Comparison of ENCODE assay signal across 10 mouse cellular contexts in the genomic region with DNA sequence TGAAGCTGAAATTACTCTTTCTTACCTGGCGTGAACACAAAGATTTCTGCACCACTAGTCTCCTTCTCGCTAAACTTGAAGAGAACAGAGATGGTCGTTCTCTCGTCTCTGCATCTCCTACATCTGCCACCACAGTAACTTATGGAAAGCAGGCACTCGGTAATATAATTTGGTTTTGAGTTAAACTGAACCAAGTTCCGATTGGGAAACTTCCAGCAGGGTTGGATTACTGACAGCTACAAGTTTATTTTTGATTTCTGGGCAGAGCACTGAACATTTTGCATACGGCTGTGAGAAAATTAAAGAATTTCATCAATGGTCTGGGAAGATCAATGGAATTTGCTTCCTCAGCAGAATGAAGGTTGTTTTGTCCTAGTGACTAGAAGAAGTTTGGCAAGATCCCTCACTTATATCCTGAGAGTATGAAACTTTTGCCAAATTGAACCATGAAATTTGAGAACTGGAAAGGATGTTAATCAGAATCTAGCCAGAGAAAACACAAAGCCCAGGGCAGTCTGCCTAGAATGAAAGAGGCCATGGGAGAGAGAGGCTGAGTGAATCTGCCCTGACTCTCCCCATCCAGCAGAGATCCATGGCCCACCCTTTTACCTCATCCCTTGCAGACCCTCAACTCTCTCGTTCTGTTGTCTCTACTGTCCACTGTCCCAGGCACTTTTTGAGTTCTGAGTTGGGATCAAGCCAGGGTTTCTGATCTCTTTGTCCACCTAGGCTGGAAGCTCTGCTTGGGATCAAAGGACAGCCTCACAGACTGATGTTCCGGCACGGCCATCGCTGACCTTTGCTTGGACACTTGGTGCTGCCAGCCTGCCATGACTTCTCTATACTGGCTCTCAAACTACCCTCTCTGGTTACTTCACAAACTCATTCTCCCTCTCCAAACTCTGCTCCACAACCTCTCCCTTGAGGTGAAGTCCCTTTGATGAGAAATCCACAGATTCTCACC. TPM values are rescaled to one million over a fixed set of nuclear protein-coding genes. Genes with fewer than 3 reads are reported as not detected.
DNase-seq lines count a peak whose midpoint lies in the region; ATAC-seq and TF ChIP-seq lines count a peak whose summit lies in the region.
"Had no signal": no experiment of that assay in that cellular context is flagged by ENCODE, and none has a peak within 500 bp of the region (broad histone marks: within the 10 kb centered on the region; RNA-seq: fewer than 3 reads in every experiment).

No protein-coding gene starts in this region.

- WGBS in forebrain, embryonic 15.5 days: 76% methylated on average over 11 of the region's 11 CpGs
- WGBS in forebrain, embryonic 12.5 days: 88% methylated on average over 11 of the region's 11 CpGs
- WGBS in lung, postnatal 0 days: 60% methylated on average over 11 of the region's 11 CpGs

- peaks cover 4% of the 10 kb centered on the region; the same call in 1 of the 2 replicates for H3K4me1 ChIP-seq in forebrain, embryonic 15.5 days
- H3K4me1 ChIP-seq in forebrain, embryonic 12.5 days: no peaks in the 10 kb centered on the region
- no peaks in the 10 kb centered on the region for H3K4me1 ChIP-seq in lung, postnatal 0 days (ENCODE audit: insufficient read depth, low read depth, low read length)
- H3K4me1 ChIP-seq: hindbrain, embryonic 10.5 days had no signal

- peak; percentile 11; the same call in 1 of the 2 replicates for TF ChIP-seq EP300 in lung, postnatal 0 days (IDR thresholded peaks at IDR 0.05)

- DNase-seq in left cerebral cortex, postnatal 14 days (ENCODE audit: low spot score in 2 of 2): peak; percentile 22 to 25
- no peak for DNase-seq in left cerebral cortex, adult 18-20 months (ENCODE audit: low spot score in 2 of 2)
- DNase-seq in heart, adult 9 months (ENCODE audit: low spot score in 2 of 2): peak; percentile 30 to 31
- peak; percentile 90 for DNase-seq in lung, postnatal 0 days (ENCODE audit: low spot score)
- no peak for DNase-seq in urinary bladder, postnatal 25 days (ENCODE audit: low spot score)
- no peak for DNase-seq in neural tube, embryonic 10.5 days (ENCODE audit: extremely low spot score, low spot score)
- DNase-seq: B cell, adult 2 months had no signal

- H3K36me3 ChIP-seq in forebrain, embryonic 15.5 days: no peaks in the 10 kb centered on the region
- H3K36me3 ChIP-seq in forebrain, embryonic 12.5 days (replicated peaks): no peaks in the 10 kb centered on the region
- no peaks in the 10 kb centered on the region for H3K36me3 ChIP-seq in lung, postnatal 0 days (ENCODE audit: insufficient read depth, low read length)
- H3K36me3 ChIP-seq: hindbrain, embryonic 10.5 days had no signal

- no peak overlapping the region for H3K9ac ChIP-seq in forebrain, embryonic 15.5 days (replicated peaks)
- no peak overlapping the region for H3K9ac ChIP-seq in forebrain, embryonic 12.5 days
- no peak overlapping the region for H3K9ac ChIP-seq in lung, postnatal 0 days (replicated peaks; ENCODE audit: low read depth)

- H3K9me3 ChIP-seq in forebrain, embryonic 15.5 days: no peaks in the 10 kb centered on the region
- H3K9me3 ChIP-seq in forebrain, embryonic 12.5 days: no peaks in the 10 kb centered on the region
- H3K9me3 ChIP-seq in lung, postnatal 0 days (ENCODE audit: low read length): no peaks in the 10 kb centered on the region
- H3K9me3 ChIP-seq: hindbrain, embryonic 10.5 days had no signal

- H3K4me3 ChIP-seq in forebrain, embryonic 15.5 days: no peak overlapping the region
- H3K4me3 ChIP-seq in forebrain, embryonic 12.5 days (replicated peaks): no peak overlapping the region
- no peak overlapping the region for H3K4me3 ChIP-seq in lung, postnatal 0 days (ENCODE audit: low read depth, low read length)
- H3K4me3 ChIP-seq: hindbrain, embryonic 10.5 days had no signal

- no peak overlapping the region for H3K4me2 ChIP-seq in forebrain, embryonic 15.5 days (replicated peaks)
- no peak overlapping the region for H3K4me2 ChIP-seq in forebrain, embryonic 12.5 days
- no peak overlapping the region for H3K4me2 ChIP-seq in lung, postnatal 0 days (replicated peaks; ENCODE audit: low read depth, low read length)

- no peak overlapping the region; the same call in 1 of the 2 replicates for H3K27ac ChIP-seq in forebrain, embryonic 15.5 days (replicated peaks)
- H3K27ac ChIP-seq in forebrain, embryonic 12.5 days: no peak overlapping the region
- H3K27ac ChIP-seq in lung, postnatal 0 days (ENCODE audit: low read length): peak overlapping the region; percentile 49
- H3K27ac ChIP-seq: hindbrain, embryonic 10.5 days had no signal

- 0 out of 2 replicates have a peak, but pooled peaks have one; percentile 53 for ATAC-seq in forebrain, embryonic 15.5 days (replicated peaks)
- no peak for ATAC-seq in forebrain, embryonic 12.5 days (ENCODE audit: low FRiP score)
- peak; percentile 43 for ATAC-seq in lung, postnatal 0 days

- no peak for TF ChIP-seq CTCF in lung, postnatal 0 days (IDR thresholded peaks at IDR 0.05)

- intact Hi-C loops in left cerebral cortex, postnatal 14 days (cut with DNase I): no loop called here

- no peaks in the 10 kb centered on the region for H3K27me3 ChIP-seq in forebrain, embryonic 15.5 days
- H3K27me3 ChIP-seq in forebrain, embryonic 12.5 days: no peaks in the 10 kb centered on the region
- H3K27me3 ChIP-seq in lung, postnatal 0 days (replicated peaks; ENCODE audit: insufficient read depth, low read length): no peaks in the 10 kb centered on the region

RNA-seq across cellular contexts. Expression of a gene that starts 48.5 kb away (rescaled TPM):
- polyA plus RNA-seq in forebrain, embryonic 15.5 days (2015; fragmentation: Nextera tagmentation; extraction: Ambion mirVana): 180 and 183 TPM in 2 replicates
- 213 and 214 TPM in 2 replicates for polyA plus RNA-seq in forebrain, embryonic 12.5 days (2016; fragmentation: Nextera tagmentation; extraction: Ambion mirVana)
- 100 to 1,000 TPM; 116 to 127 TPM for total RNA-seq in left cerebral cortex, postnatal 14 days (2021)
- total RNA-seq in left cerebral cortex, adult 18-20 months (2021): 100 to 1,000 TPM; 111 to 116 TPM
- 82.6 and 84.4 TPM in 2 replicates for polyA plus RNA-seq in lung, postnatal 0 days (2015; fragmentation: Nextera tagmentation; extraction: Ambion mirVana)

Comparison
In these comparisons a context has a peak if more than half of its experiments do, and no peak if none do; other contexts are left out.
1. DNase-seq: peak in left cerebral cortex, postnatal 14 days (2 of 2), heart, adult 9 months (2 of 2) and lung, postnatal 0 days (single experiment); none in left cerebral cortex, adult 18-20 months (0 of 2), urinary bladder, postnatal 25 days (single experiment) and neural tube, embryonic 10.5 days (single experiment).